Mouse (Mus musculus) frontal cortex, adult 2 months (tissue): ENCODE results near the gene Eif5b. TPM values are rescaled to one million over a fixed set of nuclear protein-coding genes. Genes with fewer than 3 reads are reported as not detected.
"Not testable (repeated sequence)": the region's sequence is repeated elsewhere in the genome, so short reads cannot be mapped to it uniquely, and the experiment has no call there.

ENCODE experiments used
- DNase-seq, 2 experiments: peaks; one replicate each; pipeline ENCODE4 v3.0.0; 2022; ENCODE audit warnings: low spot score in 1 of 2; ENCODE audit errors: extremely low spot score in 1 of 2
- polyA plus RNA-seq: library from polyadenylated mRNA; depleted of rRNA; stranded (reverse); fragments of >200 nt; gene quantifications from 2 replicates; pipeline ENCODE4 v1.2.3, GENCODE M21; 2012

Eif5b gene
- polyA plus RNA-seq, 1 experiment, result 21.6 TPM

DNA sequence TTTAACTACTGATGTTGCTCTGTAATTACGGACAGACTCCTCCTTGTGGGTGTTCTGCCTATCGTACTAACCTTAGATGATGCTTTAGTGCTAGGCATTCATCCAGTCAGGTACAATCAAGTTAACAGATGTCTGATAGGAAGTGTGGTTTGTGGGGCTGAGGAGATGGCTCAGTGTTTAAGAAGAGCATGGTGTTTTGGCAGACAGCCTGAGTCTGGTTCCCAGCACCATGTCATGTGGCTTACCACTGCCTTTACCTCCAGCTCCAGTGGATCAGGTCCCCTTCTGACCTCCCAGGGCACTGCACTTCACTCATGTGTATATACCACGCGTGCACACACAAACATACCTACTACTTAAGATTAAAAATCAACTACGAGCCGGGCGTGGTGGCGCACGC lies 4.1 kb downstream of the Eif5b start:
- DNase-seq, result no peak

DNA sequence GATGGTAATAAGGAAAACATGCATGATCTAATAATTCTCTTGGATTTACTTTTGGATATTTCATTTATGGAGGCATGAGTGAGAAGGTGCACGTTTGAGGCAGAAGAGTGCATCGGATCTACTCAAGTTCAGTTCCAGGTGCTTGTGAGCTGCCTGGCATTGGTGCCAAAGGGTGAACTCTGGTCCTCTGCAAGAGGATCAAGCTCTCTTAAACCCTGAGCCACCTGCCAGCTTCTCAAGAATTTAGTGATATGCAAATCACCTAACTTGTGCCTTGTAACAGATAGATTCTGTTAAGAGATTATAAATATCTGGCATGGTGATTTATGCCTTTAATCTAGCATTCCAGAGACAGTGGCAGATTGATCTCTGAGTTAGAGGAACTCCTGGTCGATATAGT lies 5.2 kb downstream of the Eif5b start:
- DNase-seq, result no peak

DNA sequence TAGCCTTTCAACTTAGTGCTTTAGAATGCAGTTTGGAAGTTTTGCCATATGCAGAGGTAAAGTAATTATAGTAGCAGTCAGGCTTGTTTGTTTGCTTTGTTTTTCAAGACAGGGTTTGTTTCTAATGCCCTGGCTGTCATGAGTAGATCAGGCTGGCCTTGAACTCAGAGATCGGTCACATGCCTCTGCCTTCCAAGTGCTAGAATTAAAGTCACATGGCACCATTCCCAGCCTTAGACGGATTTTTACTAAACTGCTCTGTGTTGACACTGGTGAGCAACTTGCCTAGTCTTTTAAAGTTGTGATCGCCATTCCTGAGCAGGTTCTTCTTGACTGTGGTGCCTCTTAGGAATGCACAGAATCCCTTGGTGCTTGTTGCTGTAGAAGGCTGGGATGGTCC lies 8.9 kb downstream of the Eif5b start:
- no peak for DNase-seq

DNA sequence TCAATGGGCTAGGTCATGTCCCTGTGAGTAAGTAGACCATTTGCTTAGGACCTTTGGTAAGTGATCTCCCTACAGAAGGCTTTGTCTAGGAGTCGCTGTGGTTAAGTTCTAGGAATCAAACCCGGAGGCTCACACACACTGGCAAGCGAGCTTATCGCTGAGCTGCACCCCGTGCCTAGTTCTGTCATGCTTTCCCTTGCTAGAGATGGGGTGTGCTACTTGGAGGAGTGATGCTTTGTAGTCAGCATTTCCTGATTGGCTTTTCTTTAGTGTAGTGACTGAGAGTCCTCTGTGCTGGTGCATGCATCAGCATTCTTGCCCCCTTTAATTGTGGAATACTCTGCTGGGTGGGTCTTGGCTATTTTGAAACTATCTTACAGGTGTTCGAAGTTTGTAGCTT lies 13.8 kb downstream of the Eif5b start:
- no peak for DNase-seq

DNA sequence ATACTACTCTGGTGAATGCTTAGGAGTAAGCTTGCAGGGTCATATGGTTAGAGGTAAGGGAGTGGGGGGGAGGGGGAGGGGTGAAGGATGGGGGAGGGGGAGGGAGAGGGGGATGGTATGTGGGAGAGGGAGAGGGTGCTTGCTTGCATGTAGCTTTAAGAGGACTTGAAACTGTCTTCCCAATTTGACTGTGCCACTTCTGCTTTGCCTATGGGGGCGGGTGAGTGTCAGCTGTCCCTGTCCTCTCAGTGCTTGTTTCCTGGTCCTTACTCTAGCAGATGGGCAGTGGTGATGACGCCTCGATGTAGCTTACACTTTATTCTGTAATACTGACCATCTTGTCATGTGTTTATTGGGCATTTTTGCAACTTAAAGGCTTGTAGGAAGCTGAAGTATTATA lies 14.3 kb downstream of the Eif5b start:
- DNase-seq, result no peak

DNA sequence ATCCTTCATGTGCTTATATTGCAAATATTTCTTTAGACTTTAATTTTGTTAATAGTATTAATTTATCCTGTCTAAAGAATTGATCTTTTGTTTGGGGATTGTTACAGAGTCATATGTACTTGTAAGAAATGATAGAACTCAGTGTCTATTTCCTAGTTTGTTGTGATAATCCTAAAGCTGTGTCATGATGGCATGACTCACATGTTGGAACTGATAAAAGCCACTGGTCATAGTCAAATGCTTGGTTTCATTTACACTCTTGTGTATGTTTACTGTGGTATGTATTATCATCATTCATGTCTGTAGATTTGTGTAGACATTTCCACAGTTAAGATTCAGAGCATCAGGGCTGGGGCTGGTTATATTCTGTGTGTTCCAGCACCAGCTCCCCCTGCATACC lies 14.7 kb downstream of the Eif5b start:
- no peak for DNase-seq

DNA sequence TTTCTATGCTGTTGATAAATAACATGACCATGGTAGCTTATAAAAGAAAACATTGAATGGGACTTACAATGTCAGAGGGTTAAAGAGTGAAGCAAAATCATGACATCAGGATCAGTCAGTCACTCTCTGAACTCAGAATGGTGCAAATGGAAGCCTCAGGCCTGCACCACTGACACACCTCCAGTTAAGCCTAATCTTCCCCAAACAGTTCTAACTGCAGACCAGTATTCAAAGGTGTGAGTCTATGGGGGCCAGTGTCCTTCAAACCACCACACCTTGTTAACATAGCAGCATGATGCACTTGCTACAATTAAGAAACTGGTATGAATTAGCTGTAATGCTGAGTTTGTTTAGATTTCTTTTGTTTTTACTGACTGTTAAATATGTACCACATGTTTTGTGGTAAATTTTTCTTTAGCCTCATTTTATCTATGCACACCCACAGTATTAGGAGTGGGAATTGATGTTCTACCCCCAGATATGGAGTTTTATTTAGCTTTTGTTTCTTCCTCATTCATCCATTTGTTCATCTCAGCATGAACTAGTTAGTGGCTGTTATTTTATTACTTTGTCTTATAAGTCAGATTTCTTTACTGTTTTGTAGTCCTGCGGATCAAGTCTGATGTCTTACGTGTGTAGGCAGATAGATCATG lies 16.9 kb downstream of the Eif5b start:
- no peak for DNase-seq

DNA sequence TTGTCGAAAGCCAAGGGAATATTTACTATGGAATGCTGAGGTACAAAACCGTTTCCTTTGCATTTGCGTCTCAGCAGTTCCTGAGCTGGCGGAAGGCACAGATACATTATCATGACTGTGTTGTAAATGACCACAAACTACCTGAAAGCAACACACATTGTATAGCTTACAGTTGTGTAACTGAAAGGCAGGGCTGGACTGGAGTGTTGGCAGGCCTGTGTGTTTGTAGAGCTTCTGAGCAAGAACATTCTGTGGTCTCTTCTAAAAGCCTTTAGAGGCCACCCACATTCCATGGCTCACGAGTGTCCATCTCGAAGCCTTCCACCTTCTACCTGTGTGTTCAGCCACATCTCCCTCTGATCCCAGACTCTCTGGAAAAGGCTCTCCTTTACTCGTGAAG lies 29.5 kb downstream of the Eif5b start:
- DNase-seq, result no peak

DNA sequence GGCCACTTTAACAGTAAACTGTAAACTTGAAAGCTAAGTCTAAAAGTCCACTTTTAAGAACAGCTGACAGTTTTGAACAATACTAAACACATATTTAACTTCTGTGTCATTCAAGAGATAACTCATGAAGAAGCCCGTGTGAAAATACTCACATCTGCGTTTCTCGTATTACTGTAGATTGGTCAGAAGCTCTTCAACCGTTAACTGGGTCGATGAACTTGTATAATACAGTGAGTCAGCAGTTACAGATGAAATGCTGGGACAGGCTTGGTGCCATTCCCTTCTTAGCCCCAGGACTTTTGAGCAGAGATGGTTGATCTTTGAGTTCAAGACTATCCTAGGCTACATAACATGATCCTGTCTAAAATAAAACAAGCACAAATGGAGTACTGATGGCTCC lies 33.6 kb downstream of the Eif5b start:
- DNase-seq, result no peak

DNA sequence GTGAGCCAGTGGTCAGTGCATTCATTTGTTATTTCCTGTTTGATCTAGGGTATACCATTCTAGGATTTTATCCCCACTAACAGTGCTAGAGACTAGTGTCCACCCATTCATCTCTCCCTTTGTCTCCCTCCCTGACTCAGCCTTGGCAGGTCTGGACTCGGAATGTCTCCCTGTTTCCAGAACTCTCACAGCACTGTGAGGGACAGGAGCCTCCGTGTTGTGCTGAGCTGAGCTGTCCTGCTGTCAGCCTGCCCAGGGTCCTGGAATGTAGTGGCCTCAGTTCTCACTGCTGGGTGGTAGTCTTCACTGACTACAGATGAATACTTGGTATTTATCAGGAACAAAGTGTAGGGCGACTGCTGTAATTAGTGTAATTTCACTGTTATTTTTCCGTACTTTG lies 37.7 kb downstream of the Eif5b start:
- no peak for DNase-seq

DNA sequence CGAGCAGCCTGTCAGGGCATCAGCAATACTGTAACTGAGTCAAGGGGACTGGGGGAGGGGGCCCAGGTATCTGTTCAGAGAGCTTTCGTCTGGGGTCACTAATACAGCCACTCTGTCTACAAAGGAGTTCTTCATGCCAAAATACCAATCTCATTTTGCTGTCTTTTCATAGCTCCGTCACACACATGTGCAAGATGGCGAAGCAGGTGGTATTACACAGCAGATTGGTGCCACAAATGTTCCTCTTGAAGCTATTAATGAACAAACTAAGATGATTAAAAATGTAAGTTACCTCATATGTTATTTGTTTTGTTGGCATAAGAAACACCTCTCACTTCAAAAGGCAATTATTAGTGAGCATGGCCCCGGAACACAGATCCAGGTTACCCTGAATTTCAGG lies 39.6 kb downstream of the Eif5b start:
- DNase-seq, result no peak

DNA sequence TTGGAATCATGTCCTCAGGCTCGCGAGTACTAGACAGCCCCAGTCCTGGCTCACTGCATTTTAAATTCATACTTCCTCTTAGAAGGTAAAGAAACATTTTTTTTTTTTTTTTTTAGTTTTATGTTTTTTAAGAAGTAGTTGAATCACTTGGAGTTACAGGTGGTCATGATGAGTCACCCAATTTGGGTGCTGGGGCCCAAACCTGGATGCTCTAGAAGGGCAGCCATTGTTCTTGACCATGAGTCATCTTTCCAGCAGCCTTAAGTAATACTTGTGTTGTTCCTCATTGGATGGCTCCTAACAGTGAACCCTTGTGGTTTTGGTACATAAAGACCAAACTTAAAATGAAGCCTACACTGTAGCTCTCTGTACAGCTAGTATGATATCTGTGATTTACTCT lies 41.1 kb downstream of the Eif5b start:
- no peak for DNase-seq

DNA sequence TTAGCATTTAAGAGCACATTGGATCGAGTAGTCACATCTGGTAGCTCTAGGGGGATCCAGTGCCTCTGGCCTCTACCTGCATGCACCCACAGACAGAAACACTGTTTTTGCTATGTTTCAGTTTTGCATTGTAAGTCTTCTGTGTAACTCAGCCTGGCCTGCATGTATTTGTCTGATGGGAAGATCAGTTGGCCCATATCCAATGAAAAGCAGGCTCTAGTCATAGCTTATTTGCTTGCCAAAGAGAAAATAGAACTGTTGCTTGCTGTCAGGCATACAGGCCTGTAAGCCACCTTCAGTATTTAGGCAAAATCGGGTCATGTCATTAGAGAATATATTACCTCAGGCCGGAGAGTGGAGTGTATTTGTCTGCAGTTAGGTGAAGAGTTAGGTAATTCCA lies 50.3 kb downstream of the Eif5b start:
- DNase-seq, result peak in 1 of 2 experiments; percentile 34

DNA sequence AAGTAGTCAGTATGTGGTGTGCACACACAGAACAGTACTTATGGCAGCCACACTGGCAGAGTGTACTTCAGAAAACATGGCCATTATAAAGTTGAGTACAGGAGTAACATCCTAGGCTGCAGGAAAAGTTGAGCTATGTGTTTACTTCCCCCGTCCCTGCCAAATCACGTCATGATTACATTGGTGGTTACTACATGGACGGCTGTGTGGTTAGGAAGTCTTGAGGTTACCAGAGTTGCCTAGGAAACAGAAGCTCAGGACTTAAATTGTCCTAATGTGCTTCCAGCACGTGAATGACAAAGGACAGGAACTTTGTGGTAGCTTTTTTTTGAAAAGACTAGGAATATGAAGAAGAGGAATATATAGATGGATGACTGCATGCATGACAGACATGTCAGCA lies 51.8 kb downstream of the Eif5b start:
- DNase-seq, result no peak

DNA sequence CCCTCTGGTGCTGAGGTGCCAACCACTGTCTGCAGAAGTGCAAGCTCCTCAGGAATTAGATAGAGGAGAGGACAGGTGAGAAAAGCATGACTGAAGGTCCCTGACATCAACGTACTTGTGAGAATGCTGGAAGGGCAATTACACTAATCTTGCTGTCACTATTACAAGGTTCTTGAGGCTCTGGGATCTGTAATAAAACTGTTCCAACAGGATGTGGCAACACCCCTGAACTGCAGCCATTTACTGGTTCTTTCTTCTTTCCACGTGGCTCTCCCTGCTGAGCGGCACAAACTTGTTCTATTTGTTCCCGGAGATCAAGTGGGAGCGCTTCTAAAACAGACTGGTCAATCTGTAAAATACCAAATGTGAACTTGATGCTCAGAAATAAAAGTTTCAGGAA lies 57.4 kb downstream of the Eif5b start:
- DNase-seq, result no peak

DNA sequence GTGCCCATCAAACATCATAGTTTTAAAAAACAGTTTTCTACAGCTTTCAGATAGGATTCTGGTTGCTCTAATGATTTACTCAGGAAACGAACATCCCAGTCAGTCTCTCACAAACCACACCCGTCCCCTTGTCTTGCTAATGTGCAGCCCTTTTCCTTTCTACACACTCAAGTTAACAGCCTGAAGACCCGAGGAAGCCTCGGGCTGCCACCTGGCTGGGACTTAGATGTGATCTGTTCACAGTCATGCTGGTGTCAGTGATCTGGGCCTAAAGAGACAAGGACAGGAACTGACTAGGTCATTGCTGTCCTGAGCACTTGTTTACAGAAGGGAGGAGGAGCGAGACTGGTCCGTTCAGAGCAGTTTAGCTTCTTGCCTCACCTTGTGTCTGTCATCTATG lies 60.6 kb downstream of the Eif5b start:
- DNase-seq, result no peak

DNA sequence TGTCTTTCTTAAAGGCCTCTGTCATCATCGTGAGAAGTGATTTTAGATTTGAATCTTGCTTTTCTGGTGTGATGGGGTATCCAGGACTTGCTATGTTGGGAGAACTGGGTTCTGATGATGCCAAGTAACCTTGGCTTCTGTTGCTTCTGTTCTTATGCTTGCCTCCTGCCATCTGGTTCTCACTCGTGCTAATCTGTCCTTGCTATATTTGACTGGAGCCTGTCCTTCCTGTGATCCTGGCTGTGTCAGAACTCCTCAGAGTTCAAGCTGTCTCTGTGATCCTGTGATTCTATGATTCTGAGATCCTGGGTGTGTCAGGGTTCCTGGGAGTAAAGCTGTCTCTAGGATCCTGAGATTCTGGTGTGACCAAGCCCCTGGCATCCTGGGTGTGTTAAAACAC lies 64.3 kb downstream of the Eif5b start:
- DNase-seq, result not testable (repeated sequence)

DNA sequence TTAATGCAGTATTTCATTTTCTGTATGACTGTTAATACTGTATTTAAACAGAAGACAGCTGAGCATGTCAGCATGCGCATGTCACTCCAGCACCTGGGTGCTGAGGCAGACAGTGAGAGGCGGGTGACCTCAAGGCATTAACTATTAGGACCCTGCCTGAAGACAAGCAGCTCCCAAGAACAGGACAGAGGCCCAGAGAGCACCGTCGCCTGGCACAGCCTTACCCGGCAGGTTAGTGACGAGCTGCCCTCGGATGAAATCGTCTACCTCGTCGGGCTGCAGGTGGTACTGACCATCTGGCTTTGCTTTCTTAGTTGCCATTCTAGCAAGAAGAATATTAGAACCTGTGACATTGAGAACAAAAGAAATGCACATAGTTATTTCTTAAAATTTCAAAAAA lies 69.5 kb downstream of the Eif5b start:
- no peak for DNase-seq

DNA sequence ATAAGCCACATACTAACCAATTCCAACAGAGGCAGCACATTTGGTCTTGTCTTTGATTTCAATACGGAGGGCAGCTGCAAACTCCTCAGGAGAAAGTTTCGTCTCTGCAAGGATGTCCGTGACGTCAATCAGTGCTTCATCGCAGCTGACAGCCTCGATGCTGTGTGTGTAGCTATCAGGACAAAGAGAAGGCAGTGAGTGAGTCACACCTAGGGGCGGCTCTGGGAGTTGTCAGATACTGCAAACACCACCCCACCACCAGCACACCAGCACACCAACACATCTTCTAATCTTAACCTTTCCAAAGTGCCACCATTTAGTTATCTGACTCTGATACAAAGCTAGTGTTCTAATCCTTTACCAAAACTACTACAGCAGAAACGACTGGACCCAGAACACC lies 73.5 kb downstream of the Eif5b start:
- DNase-seq, result peak in 1 of 2 experiments; percentile 53

DNA sequence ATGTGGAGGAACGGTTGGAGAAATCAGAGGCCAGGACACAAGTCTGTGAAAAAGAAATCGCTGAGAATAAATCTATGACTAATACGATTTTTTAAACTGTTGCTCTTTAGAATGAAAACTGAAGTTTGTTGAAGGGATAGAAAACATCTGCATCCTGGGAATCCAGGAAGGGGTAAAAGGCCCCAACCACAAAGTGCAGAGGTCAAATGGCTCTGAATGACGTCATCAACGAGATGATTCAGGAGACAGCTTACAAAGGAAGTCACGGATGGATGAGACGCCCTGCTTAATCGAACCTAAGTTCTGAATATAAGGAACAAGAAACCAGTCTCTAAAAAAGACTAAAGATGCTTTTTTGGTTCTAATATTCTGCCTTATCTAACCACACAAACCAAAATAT lies 83.5 kb downstream of the Eif5b start:
- no peak for DNase-seq

DNA sequence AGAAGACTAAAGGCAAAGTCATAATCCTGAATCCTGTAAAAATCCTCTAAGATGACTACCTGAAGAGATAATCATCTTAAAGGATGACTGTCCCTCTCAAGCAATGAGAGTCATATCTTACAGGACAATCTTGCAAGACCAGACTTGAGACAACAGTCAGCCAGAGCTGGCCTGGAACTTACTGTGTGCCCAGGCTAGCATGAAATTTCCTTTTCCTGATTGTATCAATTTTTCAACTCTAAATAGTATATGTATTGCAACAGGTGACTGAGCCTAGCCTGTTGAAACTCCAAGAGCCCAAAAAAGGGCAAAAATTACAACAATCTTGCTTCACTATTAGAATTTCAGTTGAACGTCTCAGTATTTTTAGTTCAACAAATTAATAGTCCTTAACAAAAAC lies 105.4 kb downstream of the Eif5b start:
- DNase-seq, result no peak

DNA sequence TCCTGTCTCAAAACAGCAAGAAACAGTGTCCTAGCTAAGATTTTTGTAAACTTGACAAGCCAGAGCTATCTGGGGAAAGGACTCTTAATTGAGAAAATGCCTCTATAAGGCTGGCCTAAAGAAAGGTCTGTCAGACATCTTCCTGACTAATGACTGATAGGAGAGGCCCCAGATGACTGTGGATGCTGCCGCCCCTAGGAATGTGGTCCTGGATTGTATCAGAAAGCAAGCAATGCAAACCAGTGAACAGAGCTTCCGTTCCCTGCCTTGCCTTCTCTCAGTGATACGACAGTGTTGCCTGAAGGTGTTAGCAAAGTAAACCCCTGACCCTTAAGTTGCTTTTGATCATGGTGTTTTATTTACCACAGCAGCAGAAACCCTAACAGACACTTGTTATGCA lies 106.0 kb downstream of the Eif5b start:
- DNase-seq, result no peak
